Mouse (Mus musculus) central nervous system, embryonic 18 days (tissue): ENCODE measurements around the gene Pan2. TPM values are rescaled to one million over a fixed set of nuclear protein-coding genes. Genes with fewer than 3 reads are reported as not detected.

Experiments
- polyA plus RNA-seq: library from polyadenylated mRNA; depleted of rRNA; stranded (reverse); fragments of >200 nt; gene quantifications from 2 replicates; pipeline ENCODE4 v1.2.3, GENCODE M21; 2012; rRNA removed

The Pan2 gene
- polyA plus RNA-seq: 30.4 and 30.5 TPM in 2 replicates

DNA sequence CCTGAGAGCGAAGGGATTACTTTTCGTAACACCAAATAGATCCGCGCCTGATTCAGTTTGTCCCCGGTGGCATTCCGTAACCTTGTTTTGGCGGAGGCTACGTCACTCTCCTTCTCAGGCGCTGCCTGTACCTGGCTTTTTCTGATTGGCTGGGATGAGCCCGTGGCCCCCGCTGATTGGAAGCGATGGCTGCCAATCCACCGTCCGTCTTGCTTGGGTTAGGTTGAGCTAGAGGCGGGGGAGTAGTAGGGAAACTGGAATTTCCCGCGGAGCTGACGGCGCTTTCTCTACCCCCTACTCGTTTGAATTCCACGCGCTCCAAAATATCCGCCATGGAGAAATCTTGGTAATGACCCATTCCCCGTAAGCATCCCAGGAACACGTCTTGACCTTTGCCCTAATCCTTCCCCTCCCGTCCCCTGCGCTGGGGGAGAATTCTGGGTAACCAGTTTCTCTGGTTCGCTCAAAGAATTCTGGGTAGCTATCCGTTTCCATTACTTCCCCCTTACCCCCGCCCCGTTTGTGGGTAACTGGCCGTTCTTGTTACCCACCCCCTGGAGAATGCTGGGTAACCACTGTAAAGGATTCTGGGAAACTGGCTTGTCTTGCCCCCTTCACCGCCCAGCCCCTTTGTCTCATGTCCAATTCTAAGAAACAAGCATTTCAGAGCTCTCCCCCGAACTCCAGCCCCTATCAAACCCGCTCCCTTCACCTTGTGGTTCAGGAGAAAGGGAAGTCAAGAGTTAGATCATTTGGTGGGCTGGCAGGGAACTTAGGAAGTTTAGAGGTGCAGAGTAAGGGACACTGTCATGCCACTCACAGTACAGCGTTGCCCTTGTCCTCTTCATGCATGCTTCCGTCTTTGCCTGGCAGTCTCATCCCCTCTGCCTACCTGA is at the start of gene Pan2:
Pan2 (plus strand) TSS at position 210 of the 896 bp plus-strand sequence.

GRCm38 (mm10) chr10:128253677-128254255 is 49.4 kb upstream of the Pan2 start, which contains the start of gene Apon:
Gene Apon, plus strand, starts transcription at chr10:128254096.

GRCm38 (mm10) chr10:128268371-128268770 is 34.8 kb upstream of the Pan2 start, which contains the start of gene Apof:
Gene Apof, plus strand, starts transcription at chr10:128268671.

DNA sequence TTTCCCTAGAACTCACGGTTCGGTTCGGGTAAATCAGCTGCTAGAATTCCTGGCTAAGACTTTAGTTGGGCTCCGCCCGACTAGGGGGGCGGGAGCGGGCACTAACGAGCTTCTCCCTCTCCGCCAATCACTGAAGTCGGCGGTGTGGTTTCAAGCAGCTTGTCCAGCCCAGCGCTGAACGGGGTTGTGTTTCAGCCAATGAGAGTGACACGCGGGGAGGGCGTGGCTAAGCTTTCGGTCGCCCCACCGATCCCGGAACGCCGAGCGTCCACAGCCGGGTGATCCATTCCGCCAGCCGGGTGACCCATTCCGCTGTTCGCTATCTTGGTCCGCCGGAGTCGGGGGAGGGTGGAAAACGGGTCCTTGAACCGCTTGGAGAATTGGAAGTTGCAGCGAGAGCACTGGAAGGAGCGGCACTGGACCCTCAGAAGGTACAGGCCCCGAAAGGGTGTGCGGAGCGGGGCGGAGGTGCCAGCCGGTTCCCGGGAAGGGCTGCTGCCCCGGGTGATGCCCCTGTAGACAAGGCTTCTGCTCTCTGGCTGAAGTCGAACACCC is 32.8 kb upstream of the Pan2 start, which contains the start of gene Stat2:
Stat2 (plus strand) TSS at position 273 of the 555 bp plus-strand sequence.

DNA sequence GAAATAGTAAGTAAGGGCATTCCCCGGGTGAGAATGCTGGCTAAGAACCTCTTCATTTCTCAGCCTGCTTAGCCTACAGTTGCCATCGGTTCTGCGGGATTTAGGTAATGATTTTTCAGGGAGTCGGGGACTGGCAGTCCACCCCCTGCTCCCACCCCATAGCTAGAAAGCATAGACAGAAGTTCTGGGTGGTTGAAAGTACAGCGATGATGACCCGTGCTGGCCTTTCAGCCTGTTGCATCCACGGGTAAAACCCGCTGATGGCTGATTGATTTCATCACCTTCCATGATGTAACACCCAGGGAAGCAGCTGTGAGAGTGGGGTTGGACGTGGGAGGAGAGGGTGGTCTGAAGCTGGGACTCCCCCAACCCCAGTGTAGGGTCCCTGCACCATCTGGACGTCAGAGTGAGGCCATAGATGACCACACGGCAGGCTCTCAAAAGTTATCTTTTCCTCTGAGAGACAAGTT is 4.4 kb upstream of the Pan2 start, which contains the start of gene Il23a:
Il23a (minus strand) TSS at position 51 of the 470 bp plus-strand sequence.

GRCm38 (mm10) chr10:128322141-128323108 is 19.3 kb downstream of the Pan2 start, which contains the start of gene Cnpy2:
Gene Cnpy2, plus strand, starts transcription at chr10:128322459.

GRCm38 (mm10) chr10:128337306-128338181 is 34.4 kb downstream of the Pan2 start, which contains the start of gene Cs:
Gene Cs, plus strand, starts transcription at chr10:128337734.

GRCm38 (mm10) chr10:128368402-128369217 is 65.5 kb downstream of the Pan2 start, which contains the start of gene Coq10a:
Gene Coq10a, minus strand, starts transcription at chr10:128368997.

Other genes starting within 250 kb of the Pan2 start
- 78.8 and 81.9 TPM in 2 replicates for gene Ptges3, start 244.4 kb upstream of the Pan2 start, polyA plus RNA-seq
- 1,417 and 1,472 TPM in 2 replicates for gene Atp5b, start 220.1 kb upstream of the Pan2 start, polyA plus RNA-seq
- 23.7 and 23.9 TPM in 2 replicates for gene Baz2a, start 211.8 kb upstream of the Pan2 start, polyA plus RNA-seq
- 15.2 and 16.2 TPM in 2 replicates for gene Rbms2, start 123.0 kb upstream of the Pan2 start, polyA plus RNA-seq
- gene Gls2, start 108.9 kb upstream of the Pan2 start, polyA plus RNA-seq: 4.4 and 4.9 TPM in 2 replicates
- 13.7 and 13.9 TPM in 2 replicates for gene Spryd4, start 91.5 kb upstream of the Pan2 start, polyA plus RNA-seq
- 0.05 and 0.11 TPM in 2 replicates for gene Mip, start 77.5 kb upstream of the Pan2 start, polyA plus RNA-seq
- 8.5 and 8.8 TPM in 2 replicates for gene Timeless, start 71.3 kb upstream of the Pan2 start, polyA plus RNA-seq
- 0.12 TPM in 2 replicates for gene Apon, start 49.2 kb upstream of the Pan2 start, polyA plus RNA-seq
- 0.12 and 0.17 TPM in 2 replicates for gene Apof, start 34.7 kb upstream of the Pan2 start, polyA plus RNA-seq
- gene Stat2, start 32.8 kb upstream of the Pan2 start, polyA plus RNA-seq: 33.4 and 33.7 TPM in 2 replicates
- gene Il23a, start 4.6 kb upstream of the Pan2 start, polyA plus RNA-seq: 0.12 and 0.13 TPM in 2 replicates
- gene Cnpy2, start 19.1 kb downstream of the Pan2 start, polyA plus RNA-seq: 88.9 and 96.2 TPM in 2 replicates
- gene Cs, start 34.4 kb downstream of the Pan2 start, polyA plus RNA-seq: 197 and 201 TPM in 2 replicates
- gene Coq10a, start 65.7 kb downstream of the Pan2 start, polyA plus RNA-seq: 86.2 and 87.5 TPM in 2 replicates
- 41.2 and 46.4 TPM in 2 replicates for gene Ankrd52, start 73.8 kb downstream of the Pan2 start, polyA plus RNA-seq
- 0.53 and 0.54 TPM in 2 replicates for gene Slc39a5, start 97.9 kb downstream of the Pan2 start, polyA plus RNA-seq
- 95.9 and 102 TPM in 2 replicates for gene Nabp2, start 108.2 kb downstream of the Pan2 start, polyA plus RNA-seq
- gene Rnf41, start 108.3 kb downstream of the Pan2 start, polyA plus RNA-seq: 84.4 and 89.6 TPM in 2 replicates
- gene Smarcc2, start 155.9 kb downstream of the Pan2 start, polyA plus RNA-seq: 299 and 327 TPM in 2 replicates
- 1,229 and 1,412 TPM in 2 replicates for gene Myl6, start 190.8 kb downstream of the Pan2 start, polyA plus RNA-seq
- gene Myl6b, start 195.3 kb downstream of the Pan2 start, polyA plus RNA-seq: 50.3 and 54.8 TPM in 2 replicates
- 12.2 and 13.9 TPM in 2 replicates for gene Esyt1, start 222.5 kb downstream of the Pan2 start, polyA plus RNA-seq
- gene Zc3h10, start 244.4 kb downstream of the Pan2 start, polyA plus RNA-seq: 16.5 and 17.2 TPM in 2 replicates
- gene Rpl41, start 246.0 kb downstream of the Pan2 start, polyA plus RNA-seq: 2,248 and 2,668 TPM in 2 replicates